Mouse (Mus musculus): ENCODE results near the gene Wdsub1.

DNA sequence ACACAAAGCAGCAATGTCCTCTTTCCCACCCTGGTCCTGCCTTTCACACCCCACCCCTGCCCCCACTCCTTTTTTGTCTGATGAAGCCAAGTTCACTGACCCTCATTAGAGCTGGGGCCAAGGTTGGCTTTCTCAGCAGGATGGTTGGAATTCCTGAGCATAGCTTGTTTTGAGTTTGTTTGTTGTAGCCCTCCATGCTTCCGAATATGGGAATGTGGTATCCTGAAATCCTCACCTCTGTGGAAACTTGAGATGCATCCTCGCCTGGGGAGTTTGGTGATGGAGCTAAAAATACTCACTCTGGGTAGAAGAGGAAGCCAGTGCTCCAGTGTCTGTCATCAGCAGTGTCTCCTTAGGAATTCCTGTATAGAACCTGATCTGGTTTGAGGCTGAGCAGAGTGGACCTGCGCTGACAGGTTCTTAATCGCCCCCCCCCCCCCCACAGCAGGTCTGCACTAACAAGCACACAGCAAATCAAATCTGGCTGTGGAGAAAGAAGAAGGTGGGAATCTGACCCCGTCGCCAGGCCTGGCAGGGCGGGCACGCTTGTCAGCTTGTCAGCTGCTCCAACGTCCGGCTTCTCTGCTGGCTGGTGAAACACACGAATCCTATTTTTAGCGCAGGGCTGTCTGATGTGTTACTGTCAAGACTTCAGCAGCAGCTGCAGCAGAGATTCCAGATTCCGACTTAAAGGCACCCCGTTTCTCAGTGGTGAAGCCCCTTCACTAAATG is 53.4 kb downstream of the Wdsub1 start:
- TF ChIP-seq POLR2A (IDR thresholded peaks at IDR 0.05; ENCODE audit: insufficient read length, low read depth) (no peak), SRF (IDR thresholded peaks at IDR 0.05; ENCODE audit: control insufficient read depth, insufficient read length, low read depth) (peak; percentile 96), MAX (IDR thresholded peaks at IDR 0.05; ENCODE audit: low read depth) (no peak), TCF3 (IDR thresholded peaks at IDR 0.05; ENCODE audit: insufficient read length, low read depth) (peak; percentile 25), TCF12 (IDR thresholded peaks at IDR 0.05; ENCODE audit: insufficient read depth, poor library complexity, severe bottlenecking) (peak; percentile 16), MYOG (IDR thresholded peaks at IDR 0.05; ENCODE audit: control insufficient read depth in 1 of 3, insufficient read depth in 1 of 3, insufficient read length in 2 of 3, low read depth in 2 of 3) (peak; percentile 84 to 96 (median 84)), MYOD1 (IDR thresholded peaks at IDR 0.05; ENCODE audit: control insufficient read depth in 1 of 3, insufficient read length in 2 of 3, low read depth in 2 of 3) (peak; percentile 71 to 90 (median 72))

Measured in myocyte (in vitro differentiated cells).